Mouse (Mus musculus) forebrain, embryonic 16.5 days (tissue): ENCODE measurements around the gene Arhgap23. TPM values are rescaled to one million over a fixed set of nuclear protein-coding genes. Genes with fewer than 3 reads are reported as not detected.

Experiments
- ATAC-seq: fragments of 200-750 bp; cut with Nextera tagmentation; 2 replicates; pipeline ENCODE4 v1.8.0; 2017; ENCODE audit warnings: mild to moderate bottlenecking, moderate library complexity
- H3K27ac ChIP-seq: fragments of 300-500 bp; sonication (generic); 2 replicates; pipeline ENCODE4 v1.5.1; 2014; ENCODE audit warnings: low read length, control low read depth
- H3K27me3 ChIP-seq: fragments of 300-500 bp; sonication (generic); replicated peaks from 2 replicates; pipeline ENCODE4 v1.6.1; 2014; ENCODE audit warnings: low read length; ENCODE audit not compliant: control insufficient read depth, insufficient read depth
- H3K36me3 ChIP-seq: fragments of 300-500 bp; sonication (generic); 2 replicates; pipeline ENCODE4 v1.6.1; 2014; ENCODE audit not compliant: control insufficient read depth, insufficient read depth
- H3K4me1 ChIP-seq: fragments of 300-500 bp; sonication (generic); replicated peaks from 2 replicates; pipeline ENCODE4 v1.6.1; 2014; ENCODE audit warnings: low read length; ENCODE audit not compliant: control insufficient read depth, insufficient read depth
- H3K4me2 ChIP-seq: fragments of 300-500 bp; sonication (generic); 2 replicates; pipeline ENCODE4 v1.6.1; 2014; ENCODE audit warnings: mild to moderate bottlenecking, low read length, control low read depth
- H3K4me3 ChIP-seq: fragments of 300-500 bp; sonication (generic); replicated peaks from 2 replicates; pipeline ENCODE4 v1.5.1; 2014; ENCODE audit warnings: mild to moderate bottlenecking, low read length, control low read depth
- H3K9ac ChIP-seq: fragments of 300-500 bp; sonication (generic); replicated peaks from 2 replicates; pipeline ENCODE4 v1.6.1; 2014; ENCODE audit warnings: low read depth, low read length, control low read depth
- H3K9me3 ChIP-seq: fragments of 300-500 bp; sonication (generic); 2 replicates; pipeline ENCODE4 v1.6.1; 2016; ENCODE audit warnings: low read length; ENCODE audit not compliant: control insufficient read depth
- WGBS: fragments of 180-500 bp; shearing (Covaris S2); extraction: QIAGEN DNeasy Blood & Tissue Kit; methylation state at CpG from one replicate; pipeline ENCODE4 v1.1.7; 2014; 5-methylcytosine and 5-hydroxymethylcytosine counted together
- polyA plus RNA-seq: library from polyadenylated mRNA; unstranded; fragments of >200 nt; fragmentation: Nextera tagmentation; extraction: Ambion mirVana; gene quantifications from 2 replicates; pipeline ENCODE4 v1.2.1, GENCODE M21; 2015

Arhgap23 gene
- polyA plus RNA-seq, 1 experiment from 2014 or later: 7.5 TPM

GRCm38 (mm10) chr11:97428726-97429077 is 13.4 kb downstream of the Arhgap23 start:
- no peaks in the 10 kb centered on the region for H3K9me3 ChIP-seq
- H3K9ac ChIP-seq: peak overlapping the region; percentile 20
- H3K27me3 ChIP-seq: no peaks in the 10 kb centered on the region
- H3K4me2 ChIP-seq: peak overlapping the region; percentile 58
- 44% methylated on average over 4 of the region's 4 CpGs for WGBS
- H3K36me3 ChIP-seq: no peaks in the 10 kb centered on the region
- no peak overlapping the region; the same call in 1 of the 2 replicates for H3K27ac ChIP-seq
- H3K4me1 ChIP-seq: peaks cover 10% of the 10 kb centered on the region; the same call in 1 of the 2 replicates
- peak overlapping the region; percentile 43 for H3K4me3 ChIP-seq
- ATAC-seq: peak; percentile 13

- H3K4me2 ChIP-seq: no peak overlapping the region
- WGBS: 72% methylated on average over 8 of the region's 8 CpGs
- no peaks in the 10 kb centered on the region for H3K9me3 ChIP-seq
Observed at GRCm38 (mm10) chr11:97429615-97430014, 14.3 kb downstream of the Arhgap23 start.

GRCm38 (mm10) chr11:97432015-97432414 is 16.7 kb downstream of the Arhgap23 start:
- WGBS: 5% methylated on average over 3 of the region's 3 CpGs
- Histone ChIP-seq H3K4me1 (peaks cover 15% of the 10 kb centered on the region), H3K9ac (no peak overlapping the region), H3K27ac (no peak overlapping the region), H3K9me3 (no peaks in the 10 kb centered on the region), H3K27me3 (no peaks in the 10 kb centered on the region), H3K4me3 (no peak overlapping the region), H3K36me3 (no peaks in the 10 kb centered on the region), H3K4me2 (no peak overlapping the region)
- no peak for ATAC-seq

More at GRCm38 (mm10) chr11:97429615-97430014, 14.3 kb downstream of the Arhgap23 start:
- Histone ChIP-seq H3K4me1 (peaks cover 12% of the 10 kb centered on the region), H3K27ac (no peak overlapping the region), H3K36me3 (no peaks in the 10 kb centered on the region), H3K27me3 (no peaks in the 10 kb centered on the region), H3K4me3 (no peak overlapping the region), H3K9ac (no peak overlapping the region)
- ATAC-seq: no peak

- Histone ChIP-seq H3K9ac (no peak overlapping the region), H3K9me3 (no peaks in the 10 kb centered on the region), H3K4me3 (no peak overlapping the region), H3K36me3 (no peaks in the 10 kb centered on the region), H3K4me1 (peaks cover 11% of the 10 kb centered on the region), H3K27me3 (no peaks in the 10 kb centered on the region), H3K4me2 (no peak overlapping the region), H3K27ac (no peak overlapping the region)
- WGBS: 92% methylated on average over 8 of the region's 8 CpGs
- ATAC-seq: no peak
Observed at GRCm38 (mm10) chr11:97432983-97433539, 17.7 kb downstream of the Arhgap23 start.

GRCm38 (mm10) chr11:97434121-97434520 is 18.8 kb downstream of the Arhgap23 start:
- Histone ChIP-seq H3K9me3 (no peaks in the 10 kb centered on the region), H3K27me3 (peaks cover 1% of the 10 kb centered on the region), H3K4me2 (no peak overlapping the region), H3K4me3 (no peak overlapping the region), H3K4me1 (peaks cover 5% of the 10 kb centered on the region), H3K36me3 (no peaks in the 10 kb centered on the region), H3K27ac (no peak overlapping the region), H3K9ac (no peak overlapping the region)
- WGBS: 78% methylated on average over 8 of the region's 8 CpGs
- no peak for ATAC-seq

GRCm38 (mm10) chr11:97434704-97435454 is 19.5 kb downstream of the Arhgap23 start:
- ATAC-seq: peak; percentile 45; the same call in 1 of the 2 replicates
- Histone ChIP-seq H3K27me3 (peaks cover 9% of the 10 kb centered on the region), H3K4me3 (peak overlapping the region; percentile 16; the same call in 1 of the 2 replicates), H3K9me3 (no peaks in the 10 kb centered on the region), H3K36me3 (no peaks in the 10 kb centered on the region), H3K4me1 (peaks cover 6% of the 10 kb centered on the region), H3K4me2 (peak overlapping the region; percentile 28), H3K9ac (no peak overlapping the region), H3K27ac (no peak overlapping the region)
- WGBS: 5% methylated on average over 15 of the region's 15 CpGs

- WGBS: 78% methylated on average over 13 of the region's 13 CpGs
- H3K9ac ChIP-seq: no peak overlapping the region
Observed at GRCm38 (mm10) chr11:97435808-97436491, 20.6 kb downstream of the Arhgap23 start.

GRCm38 (mm10) chr11:97437745-97438144 is 22.4 kb downstream of the Arhgap23 start:
- Histone ChIP-seq H3K4me2 (no peak overlapping the region), H3K27me3 (peaks cover 12% of the 10 kb centered on the region), H3K4me3 (no peak overlapping the region), H3K36me3 (no peaks in the 10 kb centered on the region), H3K27ac (no peak overlapping the region), H3K9me3 (no peaks in the 10 kb centered on the region), H3K9ac (no peak overlapping the region), H3K4me1 (peaks cover 25% of the 10 kb centered on the region)
- no peak for ATAC-seq
- WGBS: 15% methylated on average over 5 of the region's 5 CpGs

More at GRCm38 (mm10) chr11:97435808-97436491, 20.6 kb downstream of the Arhgap23 start:
- Histone ChIP-seq H3K27me3 (peaks cover 11% of the 10 kb centered on the region), H3K4me1 (peaks cover 16% of the 10 kb centered on the region), H3K4me2 (no peak overlapping the region), H3K9me3 (no peaks in the 10 kb centered on the region), H3K27ac (no peak overlapping the region), H3K36me3 (no peaks in the 10 kb centered on the region), H3K4me3 (no peak overlapping the region)
- ATAC-seq: 0 out of 2 replicates have a peak, but pooled peaks have one; percentile 11

GRCm38 (mm10) chr11:97438868-97439267 is 23.5 kb downstream of the Arhgap23 start:
- Histone ChIP-seq H3K4me2 (no peak overlapping the region), H3K27ac (no peak overlapping the region), H3K9me3 (no peaks in the 10 kb centered on the region), H3K36me3 (no peaks in the 10 kb centered on the region), H3K9ac (no peak overlapping the region), H3K4me1 (peaks cover 25% of the 10 kb centered on the region), H3K4me3 (no peak overlapping the region), H3K27me3 (peaks cover 12% of the 10 kb centered on the region)
- WGBS: 60% methylated on average over 9 of the region's 9 CpGs
- no peak for ATAC-seq
